8 mouse cellular contexts compared by ENCODE assay signal in genomic region chr6:52851019-52851418, GRCm38 (mm10).
DNase-seq lines count a peak whose midpoint lies in the region; ATAC-seq lines count a peak whose summit lies in the region.

No protein-coding gene starts in this region.

- H3K4me2 ChIP-seq in hindbrain, embryonic 15.5 days: peak overlapping the region; percentile 27; the same call in 1 of the 2 replicates

- no peaks in the 10 kb centered on the region for H3K9me3 ChIP-seq in hindbrain, embryonic 15.5 days

- H3K4me3 ChIP-seq in hindbrain, embryonic 15.5 days: no peak overlapping the region

- H3K9ac ChIP-seq in hindbrain, embryonic 15.5 days: no peak overlapping the region

- H3K4me1 ChIP-seq in hindbrain, embryonic 15.5 days (replicated peaks): peaks cover 32% of the 10 kb centered on the region

- peak overlapping the region; percentile 72 for H3K27ac ChIP-seq in hindbrain, embryonic 15.5 days (replicated peaks)

- H3K27me3 ChIP-seq in hindbrain, embryonic 15.5 days: no peaks in the 10 kb centered on the region

- 42% methylated on average over 5 of the region's 5 CpGs for WGBS in hindbrain, embryonic 15.5 days

- peak; percentile 75 for DNase-seq in retina, postnatal 1 day
- DNase-seq in retina, embryonic 14.5 days (ENCODE audit: low spot score): no peak
- DNase-seq in gastrocnemius, postnatal 10 days: peak; percentile 70
- peak; percentile 50 for DNase-seq in lung, postnatal 14 days
- no peak for DNase-seq in spleen, adult 18-20 months
- DNase-seq in natural killer cell, adult 2 months (ENCODE audit: low spot score in 2 of 2): no peak
- no peak for DNase-seq in adrenal gland, postnatal 25 days

- no peaks in the 10 kb centered on the region for H3K36me3 ChIP-seq in hindbrain, embryonic 15.5 days

- ATAC-seq in hindbrain, embryonic 15.5 days (ENCODE audit: low FRiP score, low read depth): peak; percentile 54; the same call in 1 of the 2 replicates

Comparison
In these comparisons a context has a peak if more than half of its experiments do, and no peak if none do; other contexts are left out.
1. DNase-seq: peak in retina, postnatal 1 day (single experiment), gastrocnemius, postnatal 10 days (single experiment) and lung, postnatal 14 days (single experiment); none in retina, embryonic 14.5 days (single experiment), spleen, adult 18-20 months (0 of 2), natural killer cell, adult 2 months (0 of 2) and adrenal gland, postnatal 25 days (single experiment).